Mouse (Mus musculus) spleen, adult 12 weeks (tissue): ENCODE data around the gene Tma7.

Source experiments
- DNase-seq: peaks from one replicate; pipeline ENCODE4 v3.0.0; 2022; ENCODE audit warnings: low spot score

Tma7 gene

DNA sequence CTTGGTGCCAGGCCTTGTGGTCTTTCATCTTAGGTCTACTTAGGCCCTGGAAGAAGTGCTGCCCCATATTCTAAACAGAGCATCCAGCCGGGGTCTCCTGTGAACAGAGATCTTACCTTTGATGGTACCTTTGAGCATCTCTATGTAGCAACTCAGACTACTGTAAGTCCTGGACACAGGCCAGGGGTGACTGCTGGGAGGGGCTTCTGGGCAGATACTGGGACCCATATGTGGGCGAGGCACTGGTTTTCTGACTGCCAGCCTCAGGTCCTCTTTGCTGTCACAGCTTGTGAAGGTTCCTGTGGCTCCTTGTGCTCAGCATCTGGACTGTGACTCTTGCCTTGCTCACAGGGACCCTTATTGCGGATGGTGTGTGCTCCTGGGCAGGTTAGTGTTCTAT is 20.2 kb upstream of the Tma7 start:
- no peak for DNase-seq

- no peak for DNase-seq
Measured at GRCm38 (mm10) chr9:109101933-109102445, 19.6 kb upstream of the Tma7 start.

DNA sequence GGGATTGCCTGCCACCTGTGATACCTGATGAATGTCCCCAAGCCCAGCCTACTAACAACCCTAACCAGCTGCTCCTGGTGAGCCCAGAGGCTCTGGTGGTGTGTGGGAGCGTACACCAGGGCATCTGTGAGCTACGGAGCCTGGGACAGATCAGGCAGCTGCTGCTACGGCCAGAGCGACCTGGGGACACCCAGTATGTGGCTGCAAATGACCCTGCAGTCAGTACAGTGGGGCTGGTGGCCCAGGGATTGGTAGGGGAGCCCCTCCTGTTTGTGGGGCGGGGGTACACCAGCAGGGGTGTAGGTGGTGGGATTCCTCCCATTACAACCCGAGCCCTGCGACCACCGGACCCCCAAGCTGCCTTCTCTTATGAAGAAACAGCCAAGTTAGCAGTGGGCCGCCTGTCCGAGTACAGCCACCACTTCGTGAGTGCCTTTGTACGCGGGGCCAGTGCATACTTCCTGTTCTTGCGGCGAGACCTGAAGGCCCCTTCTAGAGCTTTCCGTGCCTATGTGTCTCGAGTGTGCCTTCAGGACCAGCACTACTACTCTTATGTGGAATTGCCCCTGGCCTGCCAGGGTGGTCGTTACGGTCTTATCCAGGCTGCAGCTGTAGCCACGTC is 18.0 kb upstream of the Tma7 start:
- no peak for DNase-seq

DNA sequence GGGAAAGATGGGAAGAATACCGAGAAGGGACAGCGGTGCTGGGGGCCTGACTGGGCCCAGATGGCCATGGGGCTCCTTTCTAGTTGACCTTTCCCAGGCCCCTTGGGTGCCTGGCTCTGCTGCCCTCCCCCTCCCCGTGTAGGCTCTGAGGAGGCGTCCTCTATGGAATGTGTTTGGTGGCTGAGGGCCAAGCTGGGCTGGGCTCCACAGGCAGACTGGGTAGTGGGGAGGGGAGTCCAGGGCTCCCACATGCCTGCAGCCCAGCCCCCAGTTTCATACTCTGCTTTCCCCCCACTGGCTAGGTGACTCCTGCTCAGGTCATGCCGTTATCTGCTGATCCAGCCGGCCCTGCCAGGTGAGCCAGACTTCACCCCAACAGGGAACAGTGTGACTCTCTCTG is 16.6 kb upstream of the Tma7 start:
- DNase-seq: no peak

DNA sequence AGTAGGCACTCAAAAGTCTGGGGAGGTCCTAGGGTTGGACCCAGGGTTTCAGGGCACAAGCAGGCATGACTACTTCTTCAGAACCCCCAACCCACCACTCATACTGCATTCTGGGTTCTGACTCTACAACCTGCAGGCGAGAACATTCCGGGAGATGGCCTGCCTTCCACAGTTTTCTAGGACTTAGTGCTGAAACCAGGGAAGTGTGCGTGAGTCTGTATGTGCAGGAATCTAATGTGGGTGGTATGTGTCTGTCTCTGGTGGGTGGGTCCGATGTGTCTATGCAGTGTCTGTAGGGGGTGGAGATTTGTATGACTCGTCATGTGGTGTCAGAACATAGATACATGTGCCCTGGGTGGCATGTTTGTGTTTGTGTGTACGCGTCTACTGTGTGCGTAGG is 16.0 kb upstream of the Tma7 start:
- no peak for DNase-seq

GRCm38 (mm10) chr9:109097831-109098230 is 15.4 kb upstream of the Tma7 start:
- DNase-seq: no peak

DNA sequence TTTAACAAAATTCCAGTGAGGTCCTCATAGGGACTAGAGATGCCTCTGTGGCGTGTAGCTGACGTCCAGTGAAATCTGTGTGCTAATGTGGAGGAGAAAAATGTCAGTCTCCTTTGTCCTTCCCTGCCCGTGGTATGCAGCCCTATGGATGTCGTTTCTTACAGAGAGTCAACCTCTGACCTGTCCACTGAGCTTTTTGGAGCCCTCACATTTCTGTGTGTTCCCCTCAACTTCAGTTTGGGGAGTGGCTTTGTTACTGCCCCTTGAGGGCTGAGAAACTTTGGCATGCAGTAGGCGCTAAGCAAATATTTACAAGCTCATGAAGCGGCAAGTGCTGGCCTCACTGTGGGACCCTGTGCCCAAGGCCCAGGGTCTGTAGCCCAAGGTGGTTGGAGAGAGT is 14.9 kb upstream of the Tma7 start:
- no peak for DNase-seq

DNA sequence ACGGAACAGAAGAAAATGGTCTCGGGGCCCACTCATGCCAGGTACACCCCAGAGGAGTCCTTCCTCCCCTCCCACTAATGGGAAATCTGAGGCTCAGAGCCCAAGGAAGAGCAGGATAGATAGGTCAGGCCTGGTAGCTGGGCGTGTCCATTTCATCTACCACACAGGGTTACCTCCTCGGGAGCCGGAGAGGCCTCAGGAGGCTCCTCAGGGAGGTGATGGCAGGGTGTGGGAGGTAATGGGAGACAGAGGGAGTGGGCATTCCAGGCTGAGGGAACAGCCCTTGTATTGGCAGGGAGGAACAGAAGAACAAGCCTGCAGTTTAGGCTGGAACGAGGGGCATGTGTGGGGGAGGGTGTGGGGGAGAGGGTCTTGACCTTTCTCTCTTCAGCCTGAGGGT is 14.5 kb upstream of the Tma7 start:
- DNase-seq: no peak

GRCm38 (mm10) chr9:109096251-109096661 is 13.9 kb upstream of the Tma7 start:
- no peak for DNase-seq

DNA sequence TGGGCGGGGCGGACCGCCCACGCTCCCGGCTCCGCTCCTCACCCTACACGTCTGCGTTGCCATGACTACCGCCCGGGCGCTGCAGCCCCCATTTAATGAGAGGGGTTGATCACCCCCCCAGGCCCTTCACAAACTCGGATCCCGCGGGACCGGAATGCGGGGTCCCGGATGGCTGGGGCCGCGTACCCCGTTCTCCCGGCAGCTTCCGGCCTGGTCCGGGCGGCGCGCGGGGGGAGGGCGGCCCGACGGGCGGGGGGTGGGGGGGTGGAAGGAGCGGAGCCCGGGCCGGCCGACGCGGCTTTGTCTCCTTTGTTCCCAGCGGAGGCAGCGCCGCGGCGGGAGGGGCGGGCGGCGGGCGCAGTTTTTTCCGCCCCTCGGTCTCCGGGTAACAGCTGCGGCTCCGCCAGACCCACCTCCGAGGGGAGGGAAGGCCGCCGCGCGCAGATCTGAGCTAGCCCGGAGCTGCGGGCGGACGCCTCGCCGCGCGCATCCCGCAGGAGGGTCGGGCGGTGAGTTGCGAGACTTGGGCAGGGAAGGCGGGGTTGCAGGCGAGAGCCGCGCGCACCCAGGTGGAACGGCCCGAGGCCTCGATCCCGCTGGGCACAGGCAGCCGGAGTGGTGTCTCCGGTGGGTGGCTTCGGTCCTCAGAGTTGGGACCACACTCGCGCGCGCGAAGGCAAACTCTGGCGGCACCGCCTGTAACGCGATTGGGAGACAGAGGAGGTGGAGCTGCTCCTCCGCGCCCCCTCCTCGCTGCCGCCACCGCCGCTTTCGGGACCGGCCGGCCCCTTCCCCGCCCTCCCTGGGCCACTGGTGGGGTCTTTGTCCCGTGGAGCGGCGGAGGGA is 13.0 kb upstream of the Tma7 start, which contains the start of gene Plxnb1:
Gene Plxnb1, plus strand, starts transcription at position 253 of the 846 bp plus-strand sequence.
- DNase-seq: no peak

- no peak for DNase-seq
Measured at GRCm38 (mm10) chr9:109094553-109095136, 12.3 kb upstream of the Tma7 start.

GRCm38 (mm10) chr9:109093786-109094552 is 11.6 kb upstream of the Tma7 start:
- no peak for DNase-seq

GRCm38 (mm10) chr9:109092799-109093198 is 10.4 kb upstream of the Tma7 start:
- no peak for DNase-seq

GRCm38 (mm10) chr9:109091802-109092201 is 9.4 kb upstream of the Tma7 start:
- no peak for DNase-seq

DNA sequence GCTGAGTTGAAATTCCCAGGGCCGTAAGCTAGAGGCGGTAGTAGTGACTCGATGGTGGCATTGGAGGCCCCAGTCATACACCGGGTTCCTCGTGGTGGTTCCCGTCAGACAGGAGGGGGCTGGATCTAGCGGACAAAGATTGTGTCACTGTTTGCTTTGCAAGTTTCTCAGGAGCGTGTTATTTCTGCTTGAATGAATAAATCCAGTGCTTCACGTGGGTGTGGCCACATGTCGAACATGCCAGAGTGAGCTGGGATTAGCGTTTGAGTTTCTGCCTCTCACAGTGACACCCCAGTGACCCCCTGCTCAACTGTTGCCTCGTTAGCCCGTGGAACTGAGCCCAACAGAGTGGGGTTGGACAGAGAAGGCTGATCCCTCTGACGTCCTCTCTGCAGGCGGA is 8.1 kb upstream of the Tma7 start:
- DNase-seq: no peak

- no peak for DNase-seq
Measured at GRCm38 (mm10) chr9:109087987-109088386, 5.6 kb upstream of the Tma7 start.

DNA sequence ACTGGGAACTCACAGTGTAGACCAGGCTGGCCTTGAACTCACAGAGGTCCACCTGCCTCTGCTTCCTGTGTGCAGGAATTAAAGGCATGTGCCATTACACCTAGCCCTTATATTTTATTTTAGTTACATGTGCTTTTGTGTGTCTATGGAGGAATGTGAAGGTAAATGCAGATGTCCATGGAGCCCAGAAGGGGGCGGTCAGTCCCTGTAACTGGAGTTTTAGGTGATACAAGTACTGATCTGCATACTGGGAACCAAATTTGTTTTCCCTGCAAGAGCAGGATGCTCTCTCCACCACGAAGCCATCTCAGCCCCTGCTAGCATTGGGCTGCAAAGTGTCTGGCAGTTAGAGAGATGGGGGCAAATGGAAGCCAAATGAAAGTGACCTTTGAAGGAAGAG is 2.5 kb upstream of the Tma7 start:
- no peak for DNase-seq

DNA sequence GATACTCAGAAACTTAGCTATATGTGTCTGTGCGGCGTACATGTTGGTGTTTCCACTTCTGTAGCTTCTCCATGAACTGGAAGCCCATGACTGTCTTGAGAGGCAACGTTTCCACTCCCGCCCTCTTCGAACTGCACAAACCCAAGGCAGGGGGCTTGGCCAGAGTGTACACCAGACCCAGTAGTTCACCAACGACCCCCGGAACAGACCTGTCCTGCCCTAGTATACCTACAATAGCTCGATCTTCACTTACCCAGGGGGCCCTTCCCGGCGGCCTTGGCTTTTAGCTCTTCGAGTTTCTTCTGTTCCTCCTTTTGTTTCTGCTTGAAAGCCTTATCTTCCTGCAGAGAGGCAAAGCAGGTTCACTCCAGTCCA is 651 bp downstream of the Tma7 start:
- DNase-seq: no peak

- no peak for DNase-seq
Measured at GRCm38 (mm10) chr9:109080516-109080915, 1.9 kb downstream of the Tma7 start.

DNA sequence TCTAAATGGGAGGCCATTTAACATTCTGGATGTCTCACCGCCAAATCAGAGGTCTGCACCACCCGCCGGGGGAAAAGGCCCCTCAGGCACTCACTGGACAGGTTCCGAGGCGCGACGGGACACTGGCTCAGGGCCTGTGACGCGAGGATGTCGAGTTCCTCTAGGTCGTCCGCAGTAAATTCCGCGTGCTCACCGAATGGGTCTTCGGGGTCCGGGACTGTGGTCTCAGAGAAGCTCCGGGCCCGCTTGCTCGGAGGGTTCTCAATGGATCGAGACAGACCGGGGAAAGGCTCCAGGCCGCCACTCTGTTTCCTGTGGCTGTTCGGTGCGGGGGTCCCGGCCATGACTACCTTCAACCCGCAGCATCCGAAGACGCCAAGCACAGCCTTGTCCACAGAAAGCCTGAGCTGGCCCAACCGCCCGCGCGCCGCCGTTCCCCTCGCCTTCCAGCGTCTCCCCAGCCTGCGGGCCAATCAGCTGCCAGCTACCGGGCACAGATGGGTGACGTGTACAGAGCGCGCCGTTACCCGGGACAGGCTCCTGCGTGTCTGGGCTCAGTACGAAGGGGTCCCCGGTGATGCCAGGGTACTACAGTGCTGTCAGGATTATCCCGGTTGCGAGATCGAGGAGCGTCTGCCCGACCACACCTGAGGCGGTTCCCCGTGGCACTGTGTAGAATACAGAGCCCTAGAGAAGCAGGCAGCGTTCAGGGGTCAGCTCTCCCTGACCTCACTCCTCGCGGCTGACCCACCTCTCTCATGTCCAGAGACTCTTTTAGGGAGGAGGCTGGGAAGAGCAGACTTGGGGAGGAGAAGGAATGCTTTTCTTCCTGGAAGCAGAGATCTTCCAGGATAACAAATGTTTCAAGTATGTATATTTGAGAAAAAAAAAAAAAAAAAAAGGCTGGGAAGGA is 8.5 kb downstream of the Tma7 start, which contains the start of gene Atrip:
Gene Atrip, minus strand, starts transcription at position 464 of the 913 bp plus-strand sequence.
- peak; percentile 81 for DNase-seq

GRCm38 (mm10) chr9:109068095-109068735 is 14.2 kb downstream of the Tma7 start:
- no peak for DNase-seq
